Comparison of ENCODE assay signal across 7 mouse cellular contexts in the genomic region with DNA sequence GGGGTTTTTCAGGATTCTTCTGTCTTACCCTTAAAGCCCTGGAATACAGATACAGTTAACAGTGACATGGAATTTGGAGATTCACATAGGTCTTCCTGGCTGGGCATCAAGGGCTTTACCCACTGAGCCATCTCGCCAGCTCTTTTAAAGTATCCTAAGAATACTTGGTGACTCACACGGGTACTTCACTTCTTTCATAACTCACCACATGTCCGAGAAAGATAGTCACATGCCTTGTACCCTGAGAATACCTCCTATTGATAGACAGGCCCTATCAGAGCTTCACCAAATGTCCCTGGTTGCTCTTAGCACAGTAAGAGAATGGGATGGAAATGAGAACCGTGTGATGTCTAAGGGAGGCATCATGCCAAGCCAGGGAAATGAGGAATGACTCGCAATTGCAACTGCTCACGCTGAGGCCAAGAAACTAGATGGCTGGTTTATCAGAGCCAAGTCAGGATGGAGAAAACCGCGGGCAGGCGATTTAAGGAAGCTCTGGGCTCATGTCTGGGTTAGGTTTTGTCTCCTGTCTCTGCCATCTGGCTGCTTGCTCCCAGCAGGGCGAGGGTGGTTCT. TPM values are rescaled to one million over a fixed set of nuclear protein-coding genes. Genes with fewer than 3 reads are reported as not detected.
DNase-seq lines count a peak whose midpoint lies in the region; ATAC-seq and TF ChIP-seq lines count a peak whose summit lies in the region.

No protein-coding gene starts in this region.

- peaks cover 11% of the 10 kb centered on the region; the same call in 1 of the 2 replicates for H3K4me1 ChIP-seq in heart, embryonic 15.5 days (replicated peaks)
- H3K4me1 ChIP-seq in liver, postnatal 0 days (ENCODE audit: insufficient read depth) = peaks cover 21% of the 10 kb centered on the region
- H3K4me1 ChIP-seq in olfactory bulb, adult 2 months (ENCODE audit: control insufficient read depth, insufficient read depth, low read length) = peaks cover 2% of the 10 kb centered on the region; the same call in 1 of the 2 replicates

- peak overlapping the region; percentile 42 for H3K9ac ChIP-seq in heart, embryonic 15.5 days
- peak overlapping the region; percentile 75 for H3K9ac ChIP-seq in liver, postnatal 0 days (replicated peaks)

- no peaks in the 10 kb centered on the region for H3K36me3 ChIP-seq in heart, embryonic 15.5 days
- no peaks in the 10 kb centered on the region for H3K36me3 ChIP-seq in liver, postnatal 0 days (replicated peaks; ENCODE audit: insufficient read depth, low read length)

- peak; percentile 50 for ATAC-seq in common myeloid progenitor, adult 5-6 weeks (replicated peaks; ENCODE audit: low read depth, poor library complexity, severe bottlenecking)
- no peak for ATAC-seq in heart, embryonic 15.5 days (replicated peaks; ENCODE audit: insufficient number of reproducible peaks, insufficient read depth, low FRiP score, low read depth)
- peak; percentile 52 for ATAC-seq in liver, postnatal 0 days

- peak overlapping the region; percentile 73 for H3K4me2 ChIP-seq in heart, embryonic 15.5 days
- peak overlapping the region; percentile 76 for H3K4me2 ChIP-seq in liver, postnatal 0 days (ENCODE audit: low read depth, low read length)

- peak; percentile 43 for DNase-seq in right cerebral cortex, postnatal 14 days
- DNase-seq in right cerebral cortex, adult 2 months (ENCODE audit: low spot score in 2 of 2) = no peak
- no peak for DNase-seq in liver, postnatal 0 days
- no peak for DNase-seq in testis, postnatal 14 days (ENCODE audit: low spot score)

- TF ChIP-seq POLR2A in olfactory bulb, adult 2 months (IDR thresholded peaks at IDR 0.05; ENCODE audit: insufficient read depth, low read depth, low read length) = no peak

- H3K9me3 ChIP-seq in heart, embryonic 15.5 days (replicated peaks) = no peaks in the 10 kb centered on the region
- no peaks in the 10 kb centered on the region for H3K9me3 ChIP-seq in liver, postnatal 0 days (ENCODE audit: low read length)

- peak; percentile 52 for TF ChIP-seq EP300 in liver, postnatal 0 days (IDR thresholded peaks at IDR 0.05; ENCODE audit: low read depth)

- H3K27me3 ChIP-seq in heart, embryonic 15.5 days = no peaks in the 10 kb centered on the region
- no peaks in the 10 kb centered on the region for H3K27me3 ChIP-seq in liver, postnatal 0 days (ENCODE audit: insufficient read depth, low read length)

- H3K4me3 ChIP-seq in heart, embryonic 15.5 days = peak overlapping the region; percentile 60
- peak overlapping the region; percentile 71 for H3K4me3 ChIP-seq in liver, postnatal 0 days (ENCODE audit: low read depth, low read length)
- H3K4me3 ChIP-seq in olfactory bulb, adult 2 months (ENCODE audit: insufficient read depth, low read depth, low read length) = peak overlapping the region; percentile 65

- H3K27ac ChIP-seq in heart, embryonic 15.5 days = peak overlapping the region; percentile 89
- H3K27ac ChIP-seq in liver, postnatal 0 days (ENCODE audit: low read depth) = peak overlapping the region; percentile 98
- H3K27ac ChIP-seq in olfactory bulb, adult 2 months (ENCODE audit: insufficient read depth, low read depth, low read length) = peak overlapping the region; percentile 87

- 18% methylated on average over 10 of the region's 10 CpGs for WGBS in heart, embryonic 15.5 days
- 22% methylated on average over 10 of the region's 10 CpGs for WGBS in liver, postnatal 0 days (ENCODE audit: insufficient replicate concordance)
- 15% methylated on average over 10 of the region's 10 CpGs for WGBS in olfactory bulb, adult 2 months

- TF ChIP-seq CTCF in liver, postnatal 0 days (IDR thresholded peaks at IDR 0.05; ENCODE audit: low read depth) = no peak
- TF ChIP-seq CTCF in olfactory bulb, adult 2 months (IDR thresholded peaks at IDR 0.05; ENCODE audit: insufficient read depth, low read depth, low read length) = no peak

RNA-seq across cellular contexts. Expression of gene Ezr, which starts 44.7 kb away (rescaled TPM):
- total RNA-seq in common myeloid progenitor, adult 5-6 weeks (2017) = 175 and 186 TPM in 2 replicates
- 109 and 136 TPM in 2 replicates for polyA plus RNA-seq in heart, embryonic 15.5 days (2015; fragmentation: Nextera tagmentation; extraction: Ambion mirVana)
- polyA plus RNA-seq in liver, postnatal 0 days (2015; fragmentation: Nextera tagmentation; extraction: Ambion mirVana) = 32.0 and 34.8 TPM in 2 replicates
- polyA plus RNA-seq in olfactory bulb, adult 2 months (2012; ENCODE audit: insufficient read depth, insufficient read length, low replicate concordance, missing spikeins) = 664 TPM in 1 of 2 replicates, not detected in the other
